Mouse (Mus musculus) leukemia stem cell, adult 10-12 weeks (primary cell): ENCODE data around the gene Plagl1. TPM values are rescaled to one million over a fixed set of nuclear protein-coding genes. Genes with fewer than 3 reads are reported as not detected.

Source experiments
- polyA plus RNA-seq: library from polyadenylated mRNA; stranded (reverse); fragments of >175 nt; gene quantifications from 2 replicates; pipeline ENCODE4 v1.2.3, GENCODE M21; 2012; ENCODE audit warnings: low replicate concordance

The Plagl1 gene
- 0.11 and 0.21 TPM in 2 replicates for polyA plus RNA-seq

GRCm38 (mm10) chr10:13060021-13060668 lies at the start of gene Plagl1:
Plagl1 (plus strand) TSS chr10:13060504.

GRCm38 (mm10) chr10:13177973-13178624 lies 117.8 kb downstream of the Plagl1 start, which contains the start of gene Zc2hc1b:
Zc2hc1b (minus strand) TSS chr10:13178023.

Other genes with a start within 250 kb of the Plagl1 start
- gene Utrn, start 191.1 kb upstream of the Plagl1 start, polyA plus RNA-seq = 0.98 and 1.3 TPM in 2 replicates
- 16.3 and 17.3 TPM in 2 replicates for gene Stx11, start 96.2 kb upstream of the Plagl1 start, polyA plus RNA-seq
- 71.8 and 80.7 TPM in 2 replicates for gene Sf3b5, start 55.2 kb upstream of the Plagl1 start, polyA plus RNA-seq
- not detected in 2 replicates for gene Zc2hc1b, start 117.5 kb downstream of the Plagl1 start, polyA plus RNA-seq
- gene Ltv1, start 132.7 kb downstream of the Plagl1 start, polyA plus RNA-seq = 5.8 and 15.4 TPM in 2 replicates